Mouse (Mus musculus) small intestine, adult 2 months (tissue): ENCODE data around the gene Btnl1.

ENCODE experiments used
- CTCF ChIP-seq: fragments of 200-500 bp; IDR thresholded peaks from 2 replicates; pipeline ENCODE4 v1.5.1; 2012; ENCODE audit warnings: low read depth, mild to moderate bottlenecking, control low read depth, inconsistent platforms, low read length, moderate library complexity, mixed read lengths; ENCODE audit not compliant: insufficient replicate concordance, insufficient read length; ENCODE audit errors: extremely low read depth
- POLR2A ChIP-seq: fragments of 200-500 bp; IDR thresholded peaks from 2 replicates; pipeline ENCODE4 v1.6.1; 2012; ENCODE audit warnings: low read depth, mild to moderate bottlenecking, control low read depth, inconsistent platforms, low read length, moderate library complexity

DNA sequence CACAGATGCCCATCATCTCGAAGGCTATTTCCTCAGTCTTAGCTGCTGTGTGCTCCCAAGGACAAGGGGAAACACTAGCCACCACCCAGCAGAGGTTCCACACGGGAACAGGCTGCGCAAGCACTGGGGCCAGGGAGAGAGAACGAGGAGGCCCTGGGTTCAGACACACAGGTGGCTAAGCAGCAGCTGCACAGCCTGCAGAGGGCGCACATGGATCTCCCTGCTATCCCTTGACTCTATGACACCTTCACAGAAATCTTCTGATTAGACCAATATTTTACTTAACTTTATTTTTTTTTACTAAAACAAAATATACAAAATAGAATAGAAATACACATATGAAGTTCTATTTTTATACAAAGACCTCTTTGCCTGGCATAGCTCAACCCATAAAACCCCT, 20.4 kb downstream of the Btnl1 start:
- peak; percentile 36; the same call in 1 of the 2 replicates for TF ChIP-seq CTCF
- no peak for TF ChIP-seq POLR2A
